Mouse (Mus musculus) ES-Bruce4 (cell line): ENCODE results near the gene Sfta2. TPM values are rescaled to one million over a fixed set of nuclear protein-coding genes. Genes with fewer than 3 reads are reported as not detected.

Source experiments
- H3K27ac ChIP-seq: 2 replicates; pipeline ENCODE4 v1.5.1; 2012; ENCODE audit warnings: low read length, inconsistent platforms; ENCODE audit not compliant: insufficient read depth
- H3K27me3 ChIP-seq: 2 replicates; pipeline ENCODE4 v1.6.1; 2012; ENCODE audit warnings: mild to moderate bottlenecking, low read length, inconsistent platforms; ENCODE audit not compliant: control insufficient read depth, poor library complexity, insufficient read depth, severe bottlenecking
- H3K36me3 ChIP-seq: 2 replicates; pipeline ENCODE4 v1.6.1; 2012; ENCODE audit warnings: inconsistent platforms, mild to moderate bottlenecking, low read length, moderate library complexity; ENCODE audit not compliant: control insufficient read depth, poor library complexity, insufficient read depth, severe bottlenecking
- H3K4me1 ChIP-seq: one replicate; pipeline ENCODE4 v1.8.1; 2011; ENCODE audit warnings: low read length; ENCODE audit not compliant: control insufficient read depth, insufficient read depth
- H3K4me3 ChIP-seq: 2 replicates; pipeline ENCODE4 v1.5.1; 2011; ENCODE audit warnings: low read depth, mild to moderate bottlenecking, low read length
- H3K9ac ChIP-seq: 2 replicates; pipeline ENCODE4 v1.6.1; 2012; ENCODE audit warnings: low read depth, mild to moderate bottlenecking, inconsistent platforms; ENCODE audit not compliant: poor library complexity, severe bottlenecking
- H3K9me3 ChIP-seq: replicated peaks from 2 replicates; pipeline ENCODE4 v1.6.1; 2012; ENCODE audit warnings: mild to moderate bottlenecking, low read length, inconsistent platforms; ENCODE audit not compliant: control insufficient read depth, poor library complexity, insufficient read depth, severe bottlenecking
- CTCF ChIP-seq: IDR thresholded peaks from one replicate; pipeline ENCODE4 v1.8.1; 2011; ENCODE audit warnings: low read depth, low read length
- EP300 ChIP-seq: IDR thresholded peaks from 2 replicates; pipeline ENCODE4 v1.6.1; 2011; ENCODE audit warnings: low read depth, low read length; ENCODE audit not compliant: insufficient read depth
- POLR2A ChIP-seq: IDR thresholded peaks from one replicate; pipeline ENCODE4 v1.8.1; 2011; ENCODE audit warnings: low read length; ENCODE audit not compliant: insufficient read depth
- polyA plus RNA-seq: library from polyadenylated mRNA; stranded (reverse); fragments of >200 nt; gene quantifications from 2 replicates; pipeline ENCODE4 v1.2.4, GENCODE M21; 2011; ENCODE audit warnings: low read depth; ENCODE audit not compliant: missing spikeins, insufficient read depth, insufficient read length

Sfta2 gene
- polyA plus RNA-seq, 1 experiment = not detected

- peaks cover 10% of the 10 kb centered on the region for H3K4me1 ChIP-seq
- H3K4me3 ChIP-seq = no peak overlapping the region
- H3K27ac ChIP-seq = no peak overlapping the region
- no peak for TF ChIP-seq POLR2A
- no peak for TF ChIP-seq CTCF
- no peak for TF ChIP-seq EP300
- H3K9ac ChIP-seq = no peak overlapping the region
- H3K9me3 ChIP-seq = no peaks in the 10 kb centered on the region; the same call in 1 of the 2 replicates
- no peaks in the 10 kb centered on the region for H3K36me3 ChIP-seq
- no peaks in the 10 kb centered on the region for H3K27me3 ChIP-seq
These were observed 4.0 kb upstream of the Sfta2 start for GRCm38 (mm10) chr17:35597399-35597798.

- H3K9me3 ChIP-seq = no peaks in the 10 kb centered on the region; the same call in 1 of the 2 replicates
- peak overlapping the region; percentile 4; the same call in 1 of the 2 replicates for H3K27ac ChIP-seq
- no peak overlapping the region for H3K9ac ChIP-seq
- H3K4me1 ChIP-seq = peaks cover 5% of the 10 kb centered on the region
- no peaks in the 10 kb centered on the region for H3K36me3 ChIP-seq
- no peak overlapping the region for H3K4me3 ChIP-seq
- TF ChIP-seq POLR2A = no peak
- TF ChIP-seq EP300 = no peak
- TF ChIP-seq CTCF = no peak
- H3K27me3 ChIP-seq = no peaks in the 10 kb centered on the region
These were observed 496 bp downstream of the Sfta2 start for GRCm38 (mm10) chr17:35601736-35602354.

GRCm38 (mm10) chr17:35617127-35617526, 15.8 kb downstream of the Sfta2 start:
- Histone ChIP-seq H3K9ac (no peak overlapping the region), H3K36me3 (no peaks in the 10 kb centered on the region), H3K9me3 (no peaks in the 10 kb centered on the region), H3K27ac (no peak overlapping the region), H3K4me1 (no peaks in the 10 kb centered on the region), H3K4me3 (no peak overlapping the region), H3K27me3 (no peaks in the 10 kb centered on the region)
- no peak for TF ChIP-seq POLR2A
- peak; percentile 68; the same call in 1 of the 2 replicates for TF ChIP-seq EP300

- H3K27ac ChIP-seq = no peak within 1 kb of the TSS
- H3K9ac ChIP-seq = no peak within 1 kb of the TSS
- no peak within 1 kb of the TSS for H3K4me3 ChIP-seq
- no peak for TF ChIP-seq EP300
- no peak for TF ChIP-seq CTCF
- no peak for TF ChIP-seq POLR2A
- H3K27me3 ChIP-seq = no peaks in the 10 kb centered on the region
- no peaks in the 10 kb centered on the region for H3K36me3 ChIP-seq
- H3K9me3 ChIP-seq = no peaks in the 10 kb centered on the region
- no peaks in the 10 kb centered on the region for H3K4me1 ChIP-seq
These were observed 25.2 kb downstream of the Sfta2 start, which contains the start of gene Gm9573 for GRCm38 (mm10) chr17:35626537-35626936. TSS of gene Gm9573 (minus strand) at chr17:35626637.

- no peak overlapping the region for H3K27ac ChIP-seq
- no peaks in the 10 kb centered on the region for H3K9me3 ChIP-seq
- no peaks in the 10 kb centered on the region for H3K36me3 ChIP-seq
- TF ChIP-seq POLR2A = no peak
- TF ChIP-seq EP300 = 0 out of 2 replicates have a peak, but pooled peaks have one; percentile 34
- peak; percentile 64 for TF ChIP-seq CTCF
- H3K4me1 ChIP-seq = peaks cover 2% of the 10 kb centered on the region
- H3K4me3 ChIP-seq = no peak overlapping the region
- H3K27me3 ChIP-seq = no peaks in the 10 kb centered on the region
- no peak overlapping the region for H3K9ac ChIP-seq
These were observed 32.6 kb downstream of the Sfta2 start for GRCm38 (mm10) chr17:35633992-35634391.

- peaks cover 2% of the 10 kb centered on the region for H3K4me1 ChIP-seq
These were observed 33.9 kb downstream of the Sfta2 start for GRCm38 (mm10) chr17:35635202-35635601.

More at GRCm38 (mm10) chr17:35635202-35635601, 33.9 kb downstream of the Sfta2 start:
- H3K36me3 ChIP-seq = no peaks in the 10 kb centered on the region
- peak; percentile 34 for TF ChIP-seq CTCF
- no peak for TF ChIP-seq EP300
- H3K27me3 ChIP-seq = no peaks in the 10 kb centered on the region
- H3K9ac ChIP-seq = no peak overlapping the region
- H3K27ac ChIP-seq = no peak overlapping the region
- H3K9me3 ChIP-seq = no peaks in the 10 kb centered on the region
- no peak overlapping the region for H3K4me3 ChIP-seq
